Mouse (Mus musculus) forebrain, embryonic 12.5 days (tissue): ENCODE results near the gene Islr2. TPM values are rescaled to one million over a fixed set of nuclear protein-coding genes. Genes with fewer than 3 reads are reported as not detected.

ENCODE experiments used
- ATAC-seq: fragments of 200-750 bp; cut with Nextera tagmentation; 2 replicates; pipeline ENCODE4 v1.8.0; 2017; ENCODE audit warnings: moderate TSS enrichment; ENCODE audit not compliant: low FRiP score
- H3K27ac ChIP-seq: fragments of 300-500 bp; sonication (generic); 2 replicates; pipeline ENCODE4 v1.5.1; 2016; ENCODE audit warnings: mild to moderate bottlenecking
- H3K27me3 ChIP-seq: fragments of 300-500 bp; sonication (generic); 2 replicates; pipeline ENCODE4 v1.6.1; 2016; ENCODE audit warnings: mild to moderate bottlenecking
- H3K36me3 ChIP-seq: fragments of 300-500 bp; sonication (generic); replicated peaks from 2 replicates; pipeline ENCODE4 v1.6.1; 2016; ENCODE audit warnings: mild to moderate bottlenecking
- H3K4me1 ChIP-seq: fragments of 300-500 bp; sonication (generic); 2 replicates; pipeline ENCODE4 v1.6.1; 2016
- H3K4me2 ChIP-seq: fragments of 300-500 bp; sonication (generic); 2 replicates; pipeline ENCODE4 v1.6.1; 2016; ENCODE audit warnings: mild to moderate bottlenecking, moderate library complexity
- H3K4me3 ChIP-seq: fragments of 300-500 bp; sonication (generic); replicated peaks from 2 replicates; pipeline ENCODE4 v1.5.1; 2016; ENCODE audit warnings: mild to moderate bottlenecking
- H3K9ac ChIP-seq: fragments of 300-500 bp; sonication (generic); 2 replicates; pipeline ENCODE4 v1.6.1; 2016; ENCODE audit warnings: mild to moderate bottlenecking
- H3K9me3 ChIP-seq: fragments of 300-500 bp; sonication (generic); 2 replicates; pipeline ENCODE4 v1.6.1; 2016
- WGBS: fragments of 180-500 bp; shearing (Covaris S2); methylation state at CpG from one replicate; pipeline ENCODE4 v1.1.7; 2016; 5-methylcytosine and 5-hydroxymethylcytosine counted together
- polyA plus RNA-seq: library from polyadenylated mRNA; unstranded; fragments of >200 nt; fragmentation: Nextera tagmentation; extraction: Ambion mirVana; gene quantifications from 2 replicates; pipeline ENCODE4 v1.2.1, GENCODE M21; 2016

Gene Islr2
- polyA plus RNA-seq, 1 experiment from 2014 or later: 60.8 TPM

- Histone ChIP-seq H3K4me2 (no peak overlapping the region), H3K27ac (no peak overlapping the region), H3K9me3 (no peaks in the 10 kb centered on the region), H3K9ac (no peak overlapping the region), H3K4me1 (peaks cover 24% of the 10 kb centered on the region), H3K36me3 (no peaks in the 10 kb centered on the region), H3K27me3 (0 out of 2 replicates have a peak, but pooled peaks cover 4% of the 10 kb centered on the region), H3K4me3 (no peak overlapping the region)
- WGBS: 36% methylated on average over 5 of the region's 5 CpGs
- no peak for ATAC-seq
Observed at GRCm38 (mm10) chr9:58213865-58214264, 9.7 kb upstream of the Islr2 start.

GRCm38 (mm10) chr9:58213377-58213776 lies 9.3 kb upstream of the Islr2 start:
- ATAC-seq: no peak
- H3K9ac ChIP-seq: no peak overlapping the region
- H3K9me3 ChIP-seq: no peaks in the 10 kb centered on the region
- H3K27ac ChIP-seq: no peak overlapping the region
- 0 out of 2 replicates have a peak, but pooled peaks cover 4% of the 10 kb centered on the region for H3K27me3 ChIP-seq
- 70% methylated on average over 5 of the region's 5 CpGs for WGBS
- no peaks in the 10 kb centered on the region for H3K36me3 ChIP-seq
- peaks cover 24% of the 10 kb centered on the region for H3K4me1 ChIP-seq
- no peak overlapping the region for H3K4me3 ChIP-seq
- H3K4me2 ChIP-seq: no peak overlapping the region

GRCm38 (mm10) chr9:58210304-58210627 lies 6.1 kb upstream of the Islr2 start:
- no peak for ATAC-seq
- Histone ChIP-seq H3K36me3 (no peaks in the 10 kb centered on the region), H3K4me3 (no peak overlapping the region), H3K9me3 (no peaks in the 10 kb centered on the region), H3K27me3 (0 out of 2 replicates have a peak, but pooled peaks cover 6% of the 10 kb centered on the region), H3K4me1 (peaks cover 26% of the 10 kb centered on the region), H3K27ac (no peak overlapping the region), H3K4me2 (no peak overlapping the region), H3K9ac (no peak overlapping the region)
- 87% methylated on average over 2 of the region's 2 CpGs for WGBS

- no peak for ATAC-seq
- Histone ChIP-seq H3K9ac (no peak overlapping the region), H3K27me3 (0 out of 2 replicates have a peak, but pooled peaks cover 6% of the 10 kb centered on the region), H3K4me1 (peaks cover 30% of the 10 kb centered on the region), H3K4me3 (no peak overlapping the region), H3K4me2 (no peak overlapping the region), H3K36me3 (no peaks in the 10 kb centered on the region), H3K27ac (no peak overlapping the region), H3K9me3 (no peaks in the 10 kb centered on the region)
- 80% methylated on average over 8 of the region's 8 CpGs for WGBS
Observed at GRCm38 (mm10) chr9:58209462-58210303, 5.6 kb upstream of the Islr2 start.

- Histone ChIP-seq H3K4me1 (peaks cover 49% of the 10 kb centered on the region), H3K4me2 (0 out of 2 replicates have a peak overlapping the region, but pooled peaks have one; percentile 63), H3K27me3 (peaks cover 30% of the 10 kb centered on the region), H3K36me3 (no peaks in the 10 kb centered on the region), H3K9me3 (no peaks in the 10 kb centered on the region), H3K27ac (no peak overlapping the region), H3K4me3 (no peak overlapping the region), H3K9ac (no peak overlapping the region)
- ATAC-seq: no peak
- WGBS: 80% methylated on average over 7 of the region's 7 CpGs
Observed at GRCm38 (mm10) chr9:58206013-58206412, 1.9 kb upstream of the Islr2 start.

GRCm38 (mm10) chr9:58204448-58205000 lies 405 bp upstream of the Islr2 start:
- peak overlapping the region; percentile 43 for H3K4me3 ChIP-seq
- H3K9ac ChIP-seq: peak overlapping the region; percentile 69
- no peaks in the 10 kb centered on the region for H3K36me3 ChIP-seq
- no peaks in the 10 kb centered on the region for H3K9me3 ChIP-seq
- 4% methylated on average over 18 of the region's 18 CpGs for WGBS
- peaks cover 56% of the 10 kb centered on the region for H3K4me1 ChIP-seq
- peak; percentile 66 for ATAC-seq
- H3K4me2 ChIP-seq: peak overlapping the region; percentile 63
- peak overlapping the region; percentile 91 for H3K27ac ChIP-seq
- peaks cover 45% of the 10 kb centered on the region for H3K27me3 ChIP-seq

- H3K4me1 ChIP-seq: peaks cover 71% of the 10 kb centered on the region
- ATAC-seq: no peak
Observed at GRCm38 (mm10) chr9:58202676-58203453, 1.3 kb downstream of the Islr2 start.

GRCm38 (mm10) chr9:58201861-58202549 lies 2.1 kb downstream of the Islr2 start:
- WGBS: under 1% methylated on average over 37 of the region's 37 CpGs
- H3K4me3 ChIP-seq: peak overlapping the region; percentile 43
- H3K9ac ChIP-seq: peak overlapping the region; percentile 69
- H3K4me1 ChIP-seq: peaks cover 79% of the 10 kb centered on the region
- H3K4me2 ChIP-seq: peak overlapping the region; percentile 63
- H3K27ac ChIP-seq: peak overlapping the region; percentile 91
- peak; percentile 28 for ATAC-seq
- peaks cover 71% of the 10 kb centered on the region for H3K27me3 ChIP-seq
- H3K9me3 ChIP-seq: no peaks in the 10 kb centered on the region
- H3K36me3 ChIP-seq: no peaks in the 10 kb centered on the region

More at GRCm38 (mm10) chr9:58202676-58203453, 1.3 kb downstream of the Islr2 start:
- no peaks in the 10 kb centered on the region for H3K36me3 ChIP-seq
- peaks cover 62% of the 10 kb centered on the region for H3K27me3 ChIP-seq
- H3K9me3 ChIP-seq: no peaks in the 10 kb centered on the region
- H3K9ac ChIP-seq: peak overlapping the region; percentile 69
- H3K4me2 ChIP-seq: peak overlapping the region; percentile 63
- WGBS: 3% methylated on average over 14 of the region's 14 CpGs
- H3K4me3 ChIP-seq: peak overlapping the region; percentile 43
- H3K27ac ChIP-seq: peak overlapping the region; percentile 91

- ATAC-seq: no peak
- H3K4me1 ChIP-seq: peaks cover 80% of the 10 kb centered on the region
- H3K27me3 ChIP-seq: peaks cover 76% of the 10 kb centered on the region
- H3K4me2 ChIP-seq: peak overlapping the region; percentile 63
- 1% methylated on average over 24 of the region's 24 CpGs for WGBS
- peak overlapping the region; percentile 91 for H3K27ac ChIP-seq
- H3K9ac ChIP-seq: peak overlapping the region; percentile 69
- no peaks in the 10 kb centered on the region for H3K36me3 ChIP-seq
- no peaks in the 10 kb centered on the region for H3K9me3 ChIP-seq
- H3K4me3 ChIP-seq: peak overlapping the region; percentile 43
Observed at GRCm38 (mm10) chr9:58201091-58201842, 2.9 kb downstream of the Islr2 start.

- Histone ChIP-seq H3K4me2 (peak overlapping the region; percentile 63), H3K27me3 (peaks cover 84% of the 10 kb centered on the region), H3K9ac (peak overlapping the region; percentile 69), H3K4me3 (peak overlapping the region; percentile 43), H3K27ac (peak overlapping the region; percentile 91), H3K4me1 (peaks cover 86% of the 10 kb centered on the region), H3K36me3 (no peaks in the 10 kb centered on the region), H3K9me3 (no peaks in the 10 kb centered on the region)
- 8% methylated on average over 11 of the region's 11 CpGs for WGBS
- no peak for ATAC-seq
Observed at GRCm38 (mm10) chr9:58200270-58201090, 3.6 kb downstream of the Islr2 start.
